Mouse (Mus musculus) lung, postnatal 0 days (tissue): Measurements from ENCODE around the gene Dach1. TPM values are rescaled to one million over a fixed set of nuclear protein-coding genes. Genes with fewer than 3 reads are reported as not detected.

Experiments
- ATAC-seq: fragments of 200-750 bp; cut with Nextera tagmentation; 2 replicates; pipeline ENCODE4 v1.8.0; 2017; ENCODE audit warnings: moderate library complexity
- DNase-seq: peaks from one replicate; pipeline ENCODE4 v3.0.0-alpha.2; 2016; ENCODE audit warnings: low spot score
- H3K27ac ChIP-seq: fragments of 300-500 bp; sonication (generic); 2 replicates; pipeline ENCODE4 v1.5.1; 2014; ENCODE audit warnings: antibody characterized with exemption, mild to moderate bottlenecking, low read length, mixed read lengths
- H3K27me3 ChIP-seq: fragments of 300-500 bp; sonication (generic); replicated peaks from 2 replicates; pipeline ENCODE4 v1.6.1; 2014; ENCODE audit warnings: low read length, mixed read lengths; ENCODE audit not compliant: insufficient read depth
- H3K36me3 ChIP-seq: fragments of 300-500 bp; sonication (generic); 2 replicates; pipeline ENCODE4 v1.6.1; 2014; ENCODE audit warnings: low read length, mixed read lengths; ENCODE audit not compliant: insufficient read depth
- H3K4me1 ChIP-seq: fragments of 300-500 bp; sonication (generic); 2 replicates; pipeline ENCODE4 v1.6.1; 2014; ENCODE audit warnings: antibody characterized with exemption, low read depth, low read length, mixed read lengths; ENCODE audit not compliant: insufficient read depth
- H3K4me2 ChIP-seq: fragments of 300-500 bp; sonication (generic); replicated peaks from 2 replicates; pipeline ENCODE4 v1.6.1; 2014; ENCODE audit warnings: low read depth, mild to moderate bottlenecking, low read length, moderate library complexity, mixed read lengths
- H3K4me3 ChIP-seq: fragments of 300-500 bp; sonication (generic); 2 replicates; pipeline ENCODE4 v1.5.1; 2014; ENCODE audit warnings: low read depth, low read length
- H3K9ac ChIP-seq: fragments of 300-500 bp; sonication (generic); replicated peaks from 2 replicates; pipeline ENCODE4 v1.6.1; 2014; ENCODE audit warnings: low read depth, mild to moderate bottlenecking
- H3K9me3 ChIP-seq: fragments of 300-500 bp; sonication (generic); 2 replicates; pipeline ENCODE4 v1.6.1; 2016; ENCODE audit warnings: low read length, mixed read lengths
- CTCF ChIP-seq: IDR thresholded peaks from 2 replicates; pipeline ENCODE4 v1.5.1; 2016; ENCODE audit warnings: antibody characterized with exemption, mild to moderate bottlenecking
- EP300 ChIP-seq: IDR thresholded peaks from 2 replicates; pipeline ENCODE4 v1.6.1; 2016; ENCODE audit warnings: antibody characterized with exemption, mild to moderate bottlenecking, control low read depth
- WGBS: fragments of 180-500 bp; shearing (Covaris S2); extraction: QIAGEN DNeasy Blood & Tissue Kit; methylation state at CpG from one replicate; pipeline ENCODE4 v1.1.7; 2014; 5-methylcytosine and 5-hydroxymethylcytosine counted together
- polyA plus RNA-seq: library from polyadenylated mRNA; unstranded; fragments of >200 nt; fragmentation: Nextera tagmentation; extraction: Ambion mirVana; gene quantifications from 2 replicates; pipeline ENCODE4 v1.2.1, GENCODE M21; 2015

Gene Dach1
- polyA plus RNA-seq, 1 experiment from 2014 or later = 4.2 TPM

DNA sequence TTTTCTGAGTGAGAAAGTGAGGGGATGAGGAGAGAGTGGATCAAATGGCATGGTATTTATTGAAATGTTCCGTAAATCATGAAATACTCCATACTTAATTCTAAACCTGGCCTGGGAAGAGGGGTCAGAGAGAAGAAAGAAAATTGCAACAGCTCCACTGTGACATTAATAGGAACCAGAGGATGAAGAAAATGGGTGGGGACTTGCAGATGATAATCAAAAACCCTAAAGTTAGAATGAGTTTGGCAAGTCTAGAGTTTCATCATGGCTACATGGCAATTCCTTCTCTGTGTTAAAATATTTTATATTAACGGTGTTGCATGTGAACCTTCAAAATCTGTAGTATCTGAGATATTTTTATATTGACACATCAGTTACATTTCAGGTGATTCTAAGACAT, 80.3 kb downstream of the Dach1 start:
- H3K9ac ChIP-seq = no peak overlapping the region
- DNase-seq = no peak
- no peaks in the 10 kb centered on the region for H3K36me3 ChIP-seq
- H3K9me3 ChIP-seq = no peaks in the 10 kb centered on the region
- WGBS = 80% methylated on average over 2 of the region's 2 CpGs
- no peak overlapping the region for H3K27ac ChIP-seq
- H3K4me3 ChIP-seq = no peak overlapping the region
- ATAC-seq = no peak
- TF ChIP-seq CTCF (no peak), EP300 (no peak)
- no peaks in the 10 kb centered on the region for H3K27me3 ChIP-seq
- no peaks in the 10 kb centered on the region for H3K4me1 ChIP-seq
- no peak overlapping the region for H3K4me2 ChIP-seq

DNA sequence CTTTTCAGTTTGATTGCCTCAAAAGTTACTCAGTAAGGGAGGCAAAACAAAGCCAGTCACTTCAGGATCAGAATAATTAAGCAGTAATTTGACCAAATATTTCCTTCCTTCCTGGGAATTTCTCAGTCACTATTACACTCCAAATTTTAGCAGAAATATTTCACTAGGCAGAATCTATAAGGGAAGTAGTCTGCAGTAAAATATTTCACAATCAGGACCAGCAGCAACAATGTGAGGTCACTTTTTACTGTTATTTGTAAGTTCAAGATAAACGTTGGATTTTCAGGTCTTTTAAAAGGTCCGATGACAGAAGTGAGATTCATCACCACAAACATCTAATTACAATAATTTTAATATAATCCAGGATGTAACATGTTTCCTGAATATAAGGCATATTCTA, 82.2 kb downstream of the Dach1 start:
- DNase-seq = no peak
- WGBS = 67% methylated on average over 2 of the region's 2 CpGs
- no peak for ATAC-seq

DNA sequence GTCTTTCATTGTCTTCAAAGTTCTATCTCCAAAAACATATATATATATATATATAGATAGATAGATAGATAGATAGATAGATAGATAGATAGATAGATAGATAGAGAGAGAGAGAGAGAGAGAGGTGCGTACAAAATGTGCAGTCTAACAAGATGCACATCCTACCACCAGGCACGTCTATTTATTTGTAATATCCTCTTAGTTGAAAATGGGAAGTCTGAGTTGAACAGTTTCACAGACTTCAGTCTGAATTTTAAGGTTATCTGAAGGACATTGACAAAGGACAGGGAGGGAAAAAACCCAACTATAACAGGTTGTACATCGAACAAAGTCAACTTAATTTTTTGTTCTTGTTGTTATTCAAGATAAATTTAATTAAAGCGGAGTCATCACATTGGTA, 82.8 kb downstream of the Dach1 start:
- H3K4me3 ChIP-seq = no peak overlapping the region
- DNase-seq = no peak
- WGBS = 85% methylated on average over 4 of the region's 4 CpGs
- H3K36me3 ChIP-seq = no peaks in the 10 kb centered on the region
- H3K27me3 ChIP-seq = no peaks in the 10 kb centered on the region
- H3K27ac ChIP-seq = no peak overlapping the region
- no peaks in the 10 kb centered on the region for H3K9me3 ChIP-seq
- no peak overlapping the region for H3K9ac ChIP-seq
- TF ChIP-seq CTCF = no peak
- TF ChIP-seq EP300 = no peak
- ATAC-seq = no peak
- H3K4me2 ChIP-seq = no peak overlapping the region
- no peaks in the 10 kb centered on the region for H3K4me1 ChIP-seq

More for the DNA sequence above, 82.2 kb downstream of the Dach1 start:
- no peaks in the 10 kb centered on the region for H3K4me1 ChIP-seq
- H3K36me3 ChIP-seq = no peaks in the 10 kb centered on the region
- TF ChIP-seq CTCF (no peak), EP300 (no peak)
- no peak overlapping the region for H3K4me3 ChIP-seq
- H3K4me2 ChIP-seq = no peak overlapping the region
- no peak overlapping the region for H3K27ac ChIP-seq
- no peak overlapping the region for H3K9ac ChIP-seq
- no peaks in the 10 kb centered on the region for H3K9me3 ChIP-seq
- H3K27me3 ChIP-seq = no peaks in the 10 kb centered on the region

DNA sequence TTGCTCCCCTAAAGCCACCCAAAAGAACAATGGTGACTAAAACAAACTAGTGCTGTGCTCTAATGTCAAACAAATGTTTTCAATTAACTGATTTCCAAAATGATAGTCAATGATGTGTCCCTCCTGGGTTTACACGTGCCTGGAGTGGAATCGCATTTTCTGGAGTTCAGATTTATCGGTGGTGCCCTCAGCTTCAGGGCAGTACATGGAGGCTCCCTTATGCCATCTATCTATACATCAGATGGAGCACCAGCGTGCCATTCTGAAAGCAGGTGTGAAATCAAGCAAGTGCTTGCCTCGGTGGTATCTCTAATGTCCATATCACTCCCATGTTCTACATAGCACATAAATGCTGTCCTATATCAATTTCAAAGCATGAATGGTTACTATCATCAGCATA, 84.4 kb downstream of the Dach1 start:
- TF ChIP-seq CTCF (no peak), EP300 (no peak)
- Histone ChIP-seq H3K9me3 (no peaks in the 10 kb centered on the region), H3K4me3 (no peak overlapping the region), H3K4me2 (no peak overlapping the region), H3K36me3 (no peaks in the 10 kb centered on the region), H3K9ac (no peak overlapping the region), H3K27me3 (no peaks in the 10 kb centered on the region), H3K4me1 (no peaks in the 10 kb centered on the region), H3K27ac (no peak overlapping the region)
- ATAC-seq = no peak
- no peak for DNase-seq
- WGBS = 73% methylated on average over 5 of the region's 5 CpGs

DNA sequence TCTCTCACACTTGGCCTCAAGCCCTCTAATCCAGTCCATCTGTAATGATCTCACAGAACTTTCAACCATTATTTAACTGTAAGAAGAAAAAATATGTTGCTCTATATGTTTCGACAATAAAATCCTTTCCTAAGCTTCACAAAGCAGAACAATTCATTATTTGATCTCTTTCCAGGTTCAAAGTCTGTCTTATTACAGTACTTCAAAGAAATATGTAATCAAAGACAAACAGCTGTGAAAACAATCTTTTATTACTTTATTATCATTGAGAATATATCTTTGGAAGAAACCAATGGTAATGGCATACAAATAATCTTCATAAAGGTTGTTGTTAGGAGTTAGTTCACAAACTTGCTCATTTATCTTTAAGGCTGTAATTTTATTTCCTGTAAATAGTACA, 84.8 kb downstream of the Dach1 start:
- ATAC-seq (no peak), DNase-seq (no peak)
- Histone ChIP-seq H3K27ac (no peak overlapping the region), H3K4me3 (no peak overlapping the region), H3K4me2 (no peak overlapping the region), H3K9me3 (no peaks in the 10 kb centered on the region), H3K4me1 (no peaks in the 10 kb centered on the region), H3K36me3 (no peaks in the 10 kb centered on the region), H3K27me3 (no peaks in the 10 kb centered on the region), H3K9ac (no peak overlapping the region)
- TF ChIP-seq EP300 (no peak), CTCF (no peak)
- WGBS = 65% methylated on average over 1 of the region's 1 CpGs

DNA sequence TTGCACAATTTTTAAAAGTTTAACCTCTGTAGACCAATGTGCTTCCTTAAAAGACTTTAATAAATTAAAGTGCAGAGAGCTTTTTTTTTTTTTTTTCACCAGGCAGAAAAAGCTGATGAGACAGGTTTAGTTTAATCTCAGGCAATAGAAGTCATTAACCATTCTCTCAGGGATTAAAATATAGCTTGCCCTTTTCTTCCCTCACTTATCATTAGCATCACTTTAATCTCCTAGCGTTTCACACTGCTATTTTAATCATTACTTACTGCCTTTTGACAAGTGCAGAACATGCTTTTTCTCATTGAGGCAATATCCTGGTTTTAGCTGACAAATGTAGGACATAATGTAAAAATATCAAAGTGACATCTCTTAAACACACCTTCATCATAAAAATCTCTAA, 86.1 kb downstream of the Dach1 start:
- H3K27me3 ChIP-seq = no peaks in the 10 kb centered on the region
- DNase-seq (no peak), ATAC-seq (no peak)
- no peaks in the 10 kb centered on the region for H3K9me3 ChIP-seq
- WGBS = 44% methylated on average over 1 of the region's 1 CpGs
- no peak overlapping the region for H3K4me2 ChIP-seq
- H3K9ac ChIP-seq = no peak overlapping the region
- TF ChIP-seq EP300 = no peak
- no peak for TF ChIP-seq CTCF
- no peak overlapping the region for H3K27ac ChIP-seq
- H3K4me3 ChIP-seq = no peak overlapping the region
- H3K4me1 ChIP-seq = no peaks in the 10 kb centered on the region
- H3K36me3 ChIP-seq = no peaks in the 10 kb centered on the region

DNA sequence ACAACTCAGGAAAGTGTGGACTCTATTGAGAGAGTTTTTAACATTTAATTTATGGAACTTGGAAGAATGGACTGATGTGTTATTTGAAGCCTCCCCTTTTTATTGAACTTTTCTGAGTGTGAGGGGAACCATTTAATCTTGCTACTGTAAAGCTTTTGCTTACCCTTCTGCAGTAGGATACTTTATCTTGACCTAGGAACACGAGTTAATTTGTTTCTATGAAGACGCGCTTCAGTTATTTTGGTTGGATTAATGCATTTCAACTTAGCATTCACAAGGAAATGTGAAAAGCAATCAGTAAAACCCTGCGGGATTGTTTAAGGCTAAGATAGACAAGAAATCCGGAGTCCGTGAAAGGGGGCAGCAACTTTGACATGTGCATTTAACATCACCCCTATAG, 89.6 kb downstream of the Dach1 start:
- ATAC-seq (no peak), DNase-seq (no peak)
- Histone ChIP-seq H3K36me3 (no peaks in the 10 kb centered on the region), H3K27me3 (no peaks in the 10 kb centered on the region), H3K27ac (no peak overlapping the region), H3K4me3 (no peak overlapping the region), H3K4me2 (no peak overlapping the region), H3K9ac (no peak overlapping the region), H3K4me1 (no peaks in the 10 kb centered on the region), H3K9me3 (no peaks in the 10 kb centered on the region)
- TF ChIP-seq EP300 (no peak), CTCF (no peak)
- WGBS = 83% methylated on average over 6 of the region's 6 CpGs
